Mouse (Mus musculus) MEL (cell line): ENCODE results near the gene Atp5d.

Experiments used
- CHD1 ChIP-seq: IDR thresholded peaks from 2 replicates; pipeline ENCODE4 v1.6.1; 2012; ENCODE audit warnings: low read depth, mild to moderate bottlenecking, inconsistent platforms, low read length, improper control_type of control experiment
- CHD2 ChIP-seq: IDR thresholded peaks from 2 replicates; pipeline ENCODE4 v1.6.1; 2011; ENCODE audit warnings: low read length, improper control_type of control experiment
- CTCF ChIP-seq, 3 experiments: IDR thresholded peaks in 2 of 3; conservative IDR thresholded peaks in 1 of 3; 2 replicates each; pipeline ENCODE4 v1.5.1; 2011 to 2012; ENCODE audit warnings: low read length in 3 of 3, low read depth in 2 of 3, mild to moderate bottlenecking in 2 of 3, improper control_type of control experiment in 1 of 3, inconsistent platforms in 1 of 3, mixed read lengths in 1 of 3, moderate library complexity in 1 of 3; ENCODE audit not compliant: control insufficient read depth in 1 of 3, insufficient read depth in 1 of 3, poor library complexity in 1 of 3, severe bottlenecking in 1 of 3
- E2F4 ChIP-seq: IDR thresholded peaks from 2 replicates; pipeline ENCODE4 v1.6.1; 2011; ENCODE audit warnings: low read depth, low read length, improper control_type of control experiment, borderline replicate concordance
- EP300 ChIP-seq, 2 experiments: IDR thresholded peaks; 2 replicates each; pipeline ENCODE4 v1.6.1; 2011; ENCODE audit warnings: improper control_type of control experiment in 2 of 2, low read length in 2 of 2, low read depth in 1 of 2, mild to moderate bottlenecking in 1 of 2
- MEF2A ChIP-seq: IDR thresholded peaks from 2 replicates; pipeline ENCODE4 v1.6.1; 2014; ENCODE audit warnings: low read depth, mild to moderate bottlenecking, inconsistent platforms, low read length, improper control_type of control experiment; ENCODE audit not compliant: poor library complexity, insufficient replicate concordance, severe bottlenecking; ENCODE audit errors: extremely low read depth
- RAD21 ChIP-seq: IDR thresholded peaks from 2 replicates; pipeline ENCODE4 v1.6.1; 2011; ENCODE audit warnings: mild to moderate bottlenecking, low read depth, low read length, improper control_type of control experiment
- TBP ChIP-seq: IDR thresholded peaks from 2 replicates; pipeline ENCODE4 v1.8.0; 2011; ENCODE audit warnings: low read depth, low read length, improper control_type of control experiment
- ZC3H11A ChIP-seq: IDR thresholded peaks from 2 replicates; pipeline ENCODE4 v1.6.1; 2012; ENCODE audit warnings: low read depth, mild to moderate bottlenecking, inconsistent platforms, low read length, improper control_type of control experiment
- ZMIZ1 ChIP-seq: IDR thresholded peaks from 2 replicates; pipeline ENCODE4 v1.6.1; 2012; ENCODE audit warnings: low read depth, mild to moderate bottlenecking, inconsistent platforms, low read length, improper control_type of control experiment, moderate library complexity
- ZNF384 ChIP-seq: IDR thresholded peaks from 2 replicates; pipeline ENCODE4 v1.6.1; 2012; ENCODE audit warnings: low read depth, mild to moderate bottlenecking, inconsistent platforms, low read length, improper control_type of control experiment

GRCm38 (mm10) chr10:80107678-80108077 is 30.8 kb upstream of the Atp5d start:
- TF ChIP-seq EP300 (IDR thresholded peaks at IDR 0.05; ENCODE audit: low read depth in 1 of 2, low read length in 2 of 2) (no peak), CHD2 (no peak), CTCF (IDR thresholded peaks at IDR 0.05 in 2 of 3, conservative IDR thresholded peaks at IDR 0.05 in 1 of 3; ENCODE audit: control insufficient read depth in 1 of 3, insufficient read depth in 1 of 3, low read depth in 2 of 3, low read length in 3 of 3, poor library complexity in 1 of 3, severe bottlenecking in 1 of 3) (no peak), MEF2A (no peak), TBP (no peak), CHD1 (no peak), E2F4 (no peak), ZC3H11A (no peak), ZMIZ1 (no peak), ZNF384 (no peak), RAD21 (no peak)
